Mouse (Mus musculus) C2C12 (cell line): Measurements from ENCODE around the gene Dapp1. TPM values are rescaled to one million over a fixed set of nuclear protein-coding genes. Genes with fewer than 3 reads are reported as not detected.
A peak's percentile ranks its signal among the peaks of the same experiment; 100 is the strongest.
"Not testable (repeated sequence)": the region's sequence is repeated elsewhere in the genome, so short reads cannot be mapped to it uniquely, and the experiment has no call there.

Source experiments
- H3K27me3 ChIP-seq: one replicate; pipeline ENCODE4 v1.6.1; 2011; ENCODE audit not compliant: control insufficient read depth, insufficient read depth, insufficient read length
- H3K36me3 ChIP-seq: one replicate; pipeline ENCODE4 v1.6.1; 2011; ENCODE audit not compliant: control insufficient read depth, insufficient read depth
- H3K4me3 ChIP-seq: one replicate; pipeline ENCODE4 v1.5.1; 2011; ENCODE audit warnings: mild to moderate bottlenecking, control low read depth; ENCODE audit not compliant: poor library complexity, insufficient read depth, severe bottlenecking
- H3K79me2 ChIP-seq: one replicate; pipeline ENCODE4 v1.6.1; 2011; ENCODE audit not compliant: control insufficient read depth, insufficient read depth
- H3K79me3 ChIP-seq: one replicate; pipeline ENCODE4 v1.6.1; 2011; ENCODE audit warnings: low read depth, control low read depth
- H3ac ChIP-seq: one replicate; pipeline ENCODE3; 2011; ENCODE audit warnings: low read depth; ENCODE audit not compliant: control insufficient read depth, insufficient read length
- CEBPB ChIP-seq: IDR thresholded peaks from one replicate; pipeline ENCODE4 v1.6.1; 2011; ENCODE audit warnings: low read depth, mild to moderate bottlenecking, control low read depth, moderate library complexity
- CTCF ChIP-seq: IDR thresholded peaks from one replicate; pipeline ENCODE4 v1.5.1; 2011; ENCODE audit not compliant: control insufficient read depth, insufficient read depth, insufficient read length
- FOSL1 ChIP-seq: IDR thresholded peaks from one replicate; pipeline ENCODE4 v1.8.0; 2011; ENCODE audit warnings: mild to moderate bottlenecking, low read length; ENCODE audit not compliant: poor library complexity, insufficient read depth, severe bottlenecking
- MAX ChIP-seq: IDR thresholded peaks from one replicate; pipeline ENCODE4 v1.6.1; 2011; ENCODE audit warnings: mild to moderate bottlenecking, control low read depth
- MYOD1 ChIP-seq: IDR thresholded peaks from one replicate; pipeline ENCODE4 v1.6.1; 2011; ENCODE audit warnings: low read depth; ENCODE audit not compliant: control insufficient read depth, insufficient read length
- MYOG ChIP-seq: IDR thresholded peaks from one replicate; pipeline ENCODE4 v1.6.1; 2011; ENCODE audit not compliant: control insufficient read depth, insufficient read length; ENCODE audit errors: extremely low read depth
- USF1 ChIP-seq: IDR thresholded peaks from one replicate; pipeline ENCODE4 v1.6.1; 2011; ENCODE audit warnings: low read depth, mild to moderate bottlenecking, control low read depth, moderate library complexity
- polyA plus RNA-seq: library from polyadenylated mRNA; unstranded; fragments of >200 nt; fragmentation: generic; extraction: Trizol; gene quantifications from one replicate; pipeline ENCODE4 v1.2.1, GENCODE M21; 2012; ENCODE audit warnings: missing spikeins

Gene Dapp1
- polyA plus RNA-seq, 1 experiment = 0.15 TPM

- peak overlapping the region; percentile 96 for H3K4me3 ChIP-seq
- peaks cover 11% of the 10 kb centered on the region for H3K79me3 ChIP-seq
- peak overlapping the region; percentile 97 for H3ac ChIP-seq
- peaks cover 19% of the 10 kb centered on the region for H3K79me2 ChIP-seq
- H3K27me3 ChIP-seq = no peaks in the 10 kb centered on the region
- TF ChIP-seq CTCF (no peak), USF1 (no peak), FOSL1 (no peak), MYOD1 (no peak), MAX (no peak), MYOG (no peak), CEBPB (no peak)
- peaks cover 10% of the 10 kb centered on the region for H3K36me3 ChIP-seq
Observed at GRCm38 (mm10) chr3:137918932-137919311, 62.4 kb downstream of the Dapp1 start.

- no peak for TF ChIP-seq FOSL1
- no peak for TF ChIP-seq MAX
- no peak for TF ChIP-seq CEBPB
- no peak for TF ChIP-seq MYOG
- no peak for TF ChIP-seq USF1
- TF ChIP-seq CTCF = no peak
- TF ChIP-seq MYOD1 = no peak
- Histone ChIP-seq H3ac (peak within 1 kb of the TSS; percentile 97), H3K27me3 (no peaks in the 10 kb centered on the region), H3K79me2 (peaks cover 19% of the 10 kb centered on the region), H3K4me3 (peak within 1 kb of the TSS; percentile 96), H3K79me3 (peaks cover 11% of the 10 kb centered on the region), H3K36me3 (peaks cover 6% of the 10 kb centered on the region)
Observed at GRCm38 (mm10) chr3:137918172-137918931, 63.0 kb downstream of the Dapp1 start, which contains the start of gene Lamtor3. TSS of gene Lamtor3 (plus strand) at chr3:137918506.

- Histone ChIP-seq H3K36me3 (peaks cover 6% of the 10 kb centered on the region), H3K79me2 (peaks cover 19% of the 10 kb centered on the region)
- TF ChIP-seq MYOD1 = no peak
- no peak for TF ChIP-seq MYOG
Observed at GRCm38 (mm10) chr3:137917694-137918171, 63.6 kb downstream of the Dapp1 start.

GRCm38 (mm10) chr3:137914567-137914966, 66.8 kb downstream of the Dapp1 start:
- H3K79me3 ChIP-seq, H3K27me3 ChIP-seq, H3K4me3 ChIP-seq, H3ac ChIP-seq, H3K36me3 ChIP-seq: not testable (repeated sequence)
- H3K79me2 ChIP-seq = peaks cover 12% of the 10 kb centered on the region

More at GRCm38 (mm10) chr3:137917694-137918171, 63.6 kb downstream of the Dapp1 start:
- H3K79me3 ChIP-seq = peaks cover 10% of the 10 kb centered on the region
- no peaks in the 10 kb centered on the region for H3K27me3 ChIP-seq
- no peak overlapping the region for H3ac ChIP-seq
- H3K4me3 ChIP-seq = no peak overlapping the region

GRCm38 (mm10) chr3:137913093-137913492, 68.3 kb downstream of the Dapp1 start:
- Histone ChIP-seq H3K79me2 (no peaks in the 10 kb centered on the region), H3K4me3 (no peak overlapping the region), H3ac (no peak overlapping the region), H3K36me3 (no peaks in the 10 kb centered on the region), H3K79me3 (no peaks in the 10 kb centered on the region), H3K27me3 (no peaks in the 10 kb centered on the region)
- TF ChIP-seq FOSL1 = no peak
- TF ChIP-seq MYOD1 = no peak
- no peak for TF ChIP-seq MYOG
- TF ChIP-seq CEBPB = no peak
- no peak for TF ChIP-seq CTCF
- TF ChIP-seq MAX = no peak
- TF ChIP-seq USF1 = no peak

- Histone ChIP-seq H3K4me3 (no peak overlapping the region), H3K27me3 (no peaks in the 10 kb centered on the region), H3K79me2 (no peaks in the 10 kb centered on the region), H3K36me3 (no peaks in the 10 kb centered on the region), H3ac (no peak overlapping the region), H3K79me3 (no peaks in the 10 kb centered on the region)
- TF ChIP-seq MYOD1 (no peak), CTCF (no peak)
Observed at GRCm38 (mm10) chr3:137900149-137900548, 81.2 kb downstream of the Dapp1 start.
